Mouse (Mus musculus) testis, adult 2 months (tissue): Measurements from ENCODE around the gene Bdp1. TPM values are rescaled to one million over a fixed set of nuclear protein-coding genes. Genes with fewer than 3 reads are reported as not detected.

Experiments used
- H3K27ac ChIP-seq: fragments of 200-500 bp; 2 replicates; pipeline ENCODE4 v1.5.1; 2012; ENCODE audit warnings: low read depth, low read length; ENCODE audit not compliant: control insufficient read depth, insufficient read depth
- H3K27me3 ChIP-seq: fragments of 200-500 bp; 2 replicates; pipeline ENCODE4 v1.6.1; 2012; ENCODE audit warnings: mild to moderate bottlenecking, low read length, moderate library complexity; ENCODE audit not compliant: control insufficient read depth, insufficient read depth
- H3K36me3 ChIP-seq: fragments of 200-500 bp; 2 replicates; pipeline ENCODE4 v1.6.1; 2012; ENCODE audit warnings: mild to moderate bottlenecking, low read length; ENCODE audit not compliant: control insufficient read depth, insufficient read depth
- H3K4me1 ChIP-seq: fragments of 200-500 bp; 2 replicates; pipeline ENCODE4 v1.6.1; 2012; ENCODE audit warnings: low read length; ENCODE audit not compliant: control insufficient read depth, insufficient read depth
- H3K4me3 ChIP-seq: fragments of 200-500 bp; 2 replicates; pipeline ENCODE4 v1.5.1; 2012; ENCODE audit warnings: low read depth, mild to moderate bottlenecking, low read length, moderate library complexity, mixed read lengths; ENCODE audit not compliant: control insufficient read depth
- CTCF ChIP-seq: fragments of 200-500 bp; IDR thresholded peaks from 2 replicates; pipeline ENCODE4 v1.5.1; 2012; ENCODE audit warnings: low read depth, mild to moderate bottlenecking, inconsistent platforms, low read length, moderate library complexity; ENCODE audit not compliant: control insufficient read depth, insufficient read depth, insufficient replicate concordance
- POLR2A ChIP-seq: fragments of 200-500 bp; IDR thresholded peaks from 2 replicates; pipeline ENCODE4 v1.6.1; 2012; ENCODE audit warnings: low read depth, mild to moderate bottlenecking, inconsistent platforms, low read length, moderate library complexity; ENCODE audit not compliant: control insufficient read depth
- polyA plus RNA-seq: library from polyadenylated mRNA; depleted of rRNA; stranded (reverse); fragments of >200 nt; gene quantifications from 2 replicates; pipeline ENCODE4 v1.2.3, GENCODE M21; 2012; rRNA removed

Bdp1 gene
- polyA plus RNA-seq, 1 experiment = 2.0 TPM

- TF ChIP-seq POLR2A (no peak), CTCF (no peak)
Measured at GRCm38 (mm10) chr13:99998099-99998498, 105.8 kb downstream of the Bdp1 start.

GRCm38 (mm10) chr13:99989592-99989991 lies 114.3 kb downstream of the Bdp1 start:
- Histone ChIP-seq H3K36me3 (no peaks in the 10 kb centered on the region), H3K27ac (no peak overlapping the region), H3K4me3 (no peak overlapping the region), H3K4me1 (no peaks in the 10 kb centered on the region), H3K27me3 (no peaks in the 10 kb centered on the region)
- TF ChIP-seq POLR2A = no peak
- no peak for TF ChIP-seq CTCF

More at GRCm38 (mm10) chr13:99998099-99998498, 105.8 kb downstream of the Bdp1 start:
- Histone ChIP-seq H3K27ac (no peak overlapping the region), H3K27me3 (no peaks in the 10 kb centered on the region), H3K36me3 (no peaks in the 10 kb centered on the region), H3K4me1 (no peaks in the 10 kb centered on the region), H3K4me3 (no peak overlapping the region)

- no peak for TF ChIP-seq POLR2A
- TF ChIP-seq CTCF = no peak
- Histone ChIP-seq H3K27ac (no peak overlapping the region), H3K36me3 (no peaks in the 10 kb centered on the region), H3K27me3 (no peaks in the 10 kb centered on the region), H3K4me1 (no peaks in the 10 kb centered on the region), H3K4me3 (no peak overlapping the region)
Measured at GRCm38 (mm10) chr13:99983320-99983719, 120.5 kb downstream of the Bdp1 start.

GRCm38 (mm10) chr13:99979406-99979805 lies 124.5 kb downstream of the Bdp1 start:
- no peak for TF ChIP-seq CTCF
- TF ChIP-seq POLR2A = no peak
- Histone ChIP-seq H3K4me1 (no peaks in the 10 kb centered on the region), H3K27ac (no peak overlapping the region), H3K27me3 (no peaks in the 10 kb centered on the region), H3K36me3 (no peaks in the 10 kb centered on the region), H3K4me3 (no peak overlapping the region)

- no peaks in the 10 kb centered on the region; the same call in 1 of the 2 replicates for H3K4me1 ChIP-seq
- no peaks in the 10 kb centered on the region for H3K27me3 ChIP-seq
- no peaks in the 10 kb centered on the region for H3K36me3 ChIP-seq
- no peak overlapping the region for H3K4me3 ChIP-seq
- TF ChIP-seq POLR2A (no peak), CTCF (no peak)
- no peak overlapping the region for H3K27ac ChIP-seq
Measured at GRCm38 (mm10) chr13:99970089-99970488, 133.8 kb downstream of the Bdp1 start.

Other genes with a start within 250 kb of the Bdp1 start
- gene Cartpt, start 203.0 kb downstream of the Bdp1 start, polyA plus RNA-seq = 0.10 TPM in 1 of 2 replicates, not detected in the other
- 12.3 and 13.4 TPM in 2 replicates for gene Mccc2, start 88.4 kb downstream of the Bdp1 start, polyA plus RNA-seq
- 618 and 898 TPM in 2 replicates for gene Serf1, start 3.9 kb upstream of the Bdp1 start, polyA plus RNA-seq
- 17.5 and 19.0 TPM in 2 replicates for gene Smn1, start 20.8 kb upstream of the Bdp1 start, polyA plus RNA-seq
- 0.10 and 0.12 TPM in 2 replicates for gene Naip2, start 98.0 kb upstream of the Bdp1 start, polyA plus RNA-seq
- gene Naip5, start 142.3 kb upstream of the Bdp1 start, polyA plus RNA-seq = 0.26 and 0.28 TPM in 2 replicates
- gene Naip6, start 213.6 kb upstream of the Bdp1 start, polyA plus RNA-seq = 0.30 and 0.32 TPM in 2 replicates